Mouse (Mus musculus) erythroblast, adult 5-6 weeks (primary cell): ENCODE measurements around the gene Adgrg1. TPM values are rescaled to one million over a fixed set of nuclear protein-coding genes. Genes with fewer than 3 reads are reported as not detected.

Source experiments
- total RNA-seq, 2 experiments: library from RNA; stranded (forward) in 1 of 2; stranded (reverse) in 1 of 2; fragments of 150-400 nt in 1 of 2; fragments of 200-764, 138-1000 nt in 1 of 2; gene quantifications; 2 replicates each; pipeline versions ENCODE4 v1.2.3 to v1.2.4; 2015 to 2017; ENCODE audit warnings: low replicate concordance in 2 of 2

The Adgrg1 gene
- total RNA-seq, 2 experiments from 2014 or later, result 7.5 to 32.1 TPM

Other genes starting within 250 kb of the Adgrg1 start
- 1.0 and 2.5 TPM in 2 replicates for gene Ccl22, start 229.2 kb upstream of the Adgrg1 start, total RNA-seq (2015; ENCODE audit: low replicate concordance)
- 0.68 and 1.4 TPM in 2 replicates for gene Ccl22, start 229.2 kb upstream of the Adgrg1 start, total RNA-seq (2017; ENCODE audit: low replicate concordance)
- gene Cx3cl1, start 202.7 kb upstream of the Adgrg1 start, total RNA-seq (2015; ENCODE audit: low replicate concordance), result 0.63 TPM in 1 of 2 replicates, not detected in the other
- 0.77 and 2.4 TPM in 2 replicates for gene Cx3cl1, start 202.7 kb upstream of the Adgrg1 start, total RNA-seq (2017; ENCODE audit: low replicate concordance)
- gene Ccl17, start 164.3 kb upstream of the Adgrg1 start, total RNA-seq (2015; ENCODE audit: low replicate concordance), result not detected in 2 replicates
- gene Ccl17, start 164.3 kb upstream of the Adgrg1 start, total RNA-seq (2017; ENCODE audit: low replicate concordance), result 0.77 TPM in 1 of 2 replicates, not detected in the other
- 4.4 and 10.7 TPM in 2 replicates for gene Coq9, start 136.4 kb upstream of the Adgrg1 start, total RNA-seq (2015; ENCODE audit: low replicate concordance)
- 27.3 and 54.5 TPM in 2 replicates for gene Coq9, start 136.4 kb upstream of the Adgrg1 start, total RNA-seq (2017; ENCODE audit: low replicate concordance)
- 16.7 and 30.3 TPM in 2 replicates for gene Ciapin1, start 136.4 kb upstream of the Adgrg1 start, total RNA-seq (2015; ENCODE audit: low replicate concordance)
- 27.0 and 27.2 TPM in 2 replicates for gene Ciapin1, start 136.4 kb upstream of the Adgrg1 start, total RNA-seq (2017; ENCODE audit: low replicate concordance)
- gene Polr2c, start 117.3 kb upstream of the Adgrg1 start, total RNA-seq (2015; ENCODE audit: low replicate concordance), result 29.8 and 37.4 TPM in 2 replicates
- gene Polr2c, start 117.3 kb upstream of the Adgrg1 start, total RNA-seq (2017; ENCODE audit: low replicate concordance), result 26.9 and 36.0 TPM in 2 replicates
- 1.2 and 1.5 TPM in 2 replicates for gene Dok4, start 98.4 kb upstream of the Adgrg1 start, total RNA-seq (2015; ENCODE audit: low replicate concordance)
- 4.0 and 6.0 TPM in 2 replicates for gene Dok4, start 98.4 kb upstream of the Adgrg1 start, total RNA-seq (2017; ENCODE audit: low replicate concordance)
- gene Ccdc102a, start 56.7 kb upstream of the Adgrg1 start, total RNA-seq (2015; ENCODE audit: low replicate concordance), result not detected in 2 replicates
- 1.3 and 1.4 TPM in 2 replicates for gene Ccdc102a, start 56.7 kb upstream of the Adgrg1 start, total RNA-seq (2017; ENCODE audit: low replicate concordance)
- gene Adgrg5, start 51.1 kb upstream of the Adgrg1 start, total RNA-seq (2015; ENCODE audit: low replicate concordance), result 0.19 and 1.0 TPM in 2 replicates
- gene Adgrg5, start 51.1 kb upstream of the Adgrg1 start, total RNA-seq (2017; ENCODE audit: low replicate concordance), result 0.85 TPM in 1 of 2 replicates, not detected in the other
- gene Adgrg3, start 42.9 kb downstream of the Adgrg1 start, total RNA-seq (2015; ENCODE audit: low replicate concordance), result 24.2 and 30.9 TPM in 2 replicates
- 20.9 and 34.9 TPM in 2 replicates for gene Adgrg3, start 42.9 kb downstream of the Adgrg1 start, total RNA-seq (2017; ENCODE audit: low replicate concordance)
- not detected in 2 replicates for gene Drc7, start 80.4 kb downstream of the Adgrg1 start, total RNA-seq (2015; ENCODE audit: low replicate concordance)
- 1.3 TPM in 1 of 2 replicates, not detected in the other for gene Drc7, start 80.4 kb downstream of the Adgrg1 start, total RNA-seq (2017; ENCODE audit: low replicate concordance)
- 1.7 and 1.9 TPM in 2 replicates for gene Katnb1, start 106.4 kb downstream of the Adgrg1 start, total RNA-seq (2015; ENCODE audit: low replicate concordance)
- 9.1 and 12.3 TPM in 2 replicates for gene Katnb1, start 106.4 kb downstream of the Adgrg1 start, total RNA-seq (2017; ENCODE audit: low replicate concordance)
- 0.96 and 1.0 TPM in 2 replicates for gene Kifc3, start 228.1 kb downstream of the Adgrg1 start, total RNA-seq (2015; ENCODE audit: low replicate concordance)
- 0.51 and 1.1 TPM in 2 replicates for gene Kifc3, start 228.1 kb downstream of the Adgrg1 start, total RNA-seq (2017; ENCODE audit: low replicate concordance)